ENCODE assay signal across 13 mouse cellular contexts in genomic region chr10:69305600-69305999, GRCm38 (mm10). TPM values are rescaled to one million over a fixed set of nuclear protein-coding genes. Genes with fewer than 3 reads are reported as not detected.
DNase-seq lines count a peak whose midpoint lies in the region; ATAC-seq and TF ChIP-seq lines count a peak whose summit lies in the region.
"Had no signal": no experiment of that assay in that cellular context is flagged by ENCODE, and none has a peak within 500 bp of the region (broad histone marks: within the 10 kb centered on the region; RNA-seq: fewer than 3 reads in every experiment).

No protein-coding gene starts in this region.

- peak; percentile 73 for ATAC-seq in intestine, postnatal 0 days
- peak; percentile 64 for ATAC-seq in liver, embryonic 14.5 days (ENCODE audit: insufficient read depth)
- no peak for ATAC-seq in midbrain, embryonic 16.5 days
- ATAC-seq: forebrain, postnatal 0 days had no signal

- H3K36me3 ChIP-seq in intestine, postnatal 0 days (ENCODE audit: control insufficient read depth, insufficient read depth), result no peaks in the 10 kb centered on the region
- no peaks in the 10 kb centered on the region for H3K36me3 ChIP-seq in liver, embryonic 14.5 days (replicated peaks; ENCODE audit: control insufficient read depth, insufficient read depth, low read depth)
- no peaks in the 10 kb centered on the region for H3K36me3 ChIP-seq in midbrain, embryonic 16.5 days (ENCODE audit: control insufficient read depth, insufficient read depth, low read length)
- H3K36me3 ChIP-seq: hindbrain, embryonic 13.5 days had no signal

- peak; percentile 18 for DNase-seq in embryo, embryonic 10.5 days (ENCODE audit: low spot score)
- no peak for DNase-seq in embryo, embryonic 11 days
- peak; percentile 60 for DNase-seq in kidney, postnatal 10 days
- peak in 2 of 3 experiments; percentile 23 to 35 for DNase-seq in liver, embryonic 14.5 days (ENCODE audit: low read depth in 3 of 3, low spot score in 3 of 3)
- DNase-seq in ovary, postnatal 36 days (ENCODE audit: low spot score), result no peak
- DNase-seq in gastrocnemius, adult 8-10 months (ENCODE audit: low spot score in 2 of 2), result no peak
- DNase-seq: cerebellum, adult 11 months; forebrain, postnatal 0 days had no signal

- H3K9me3 ChIP-seq in intestine, postnatal 0 days (ENCODE audit: control insufficient read depth), result no peaks in the 10 kb centered on the region
- no peaks in the 10 kb centered on the region for H3K9me3 ChIP-seq in liver, embryonic 14.5 days (ENCODE audit: control insufficient read depth, low read length)
- H3K9me3 ChIP-seq in midbrain, embryonic 16.5 days (replicated peaks; ENCODE audit: control insufficient read depth, low read length, poor library complexity, severe bottlenecking), result no peaks in the 10 kb centered on the region
- H3K9me3 ChIP-seq: hindbrain, embryonic 13.5 days; megakaryocyte, embryonic 14.5 days had no signal

- H3K4me2 ChIP-seq in intestine, postnatal 0 days (replicated peaks; ENCODE audit: low read depth), result peak overlapping the region; percentile 49
- H3K4me2 ChIP-seq in liver, embryonic 14.5 days (ENCODE audit: low read depth), result peak overlapping the region; percentile 31
- H3K4me2 ChIP-seq in midbrain, embryonic 16.5 days (ENCODE audit: low read length), result no peak overlapping the region
- H3K4me2 ChIP-seq: hindbrain, embryonic 13.5 days had no signal

- TF ChIP-seq EP300 in liver, embryonic 14.5 days (IDR thresholded peaks at IDR 0.05; ENCODE audit: low read depth), result peak; percentile 26; the same call in 1 of the 2 replicates

- H3K4me1 ChIP-seq in intestine, postnatal 0 days (replicated peaks; ENCODE audit: control insufficient read depth, insufficient read depth, low read length), result no peaks in the 10 kb centered on the region; the same call in 1 of the 2 replicates
- H3K4me1 ChIP-seq in liver, embryonic 14.5 days (replicated peaks; ENCODE audit: control insufficient read depth in 2 of 2, insufficient read depth in 2 of 2, low read length in 1 of 2), result peaks cover 0 to 20% of the 10 kb centered on the region in 2 experiments; a peak in 2 of 4 replicates
- H3K4me1 ChIP-seq in midbrain, embryonic 16.5 days (ENCODE audit: control insufficient read depth, insufficient read depth, low read length), result no peaks in the 10 kb centered on the region
- H3K4me1 ChIP-seq: hindbrain, embryonic 13.5 days had no signal

- no peak overlapping the region for H3K4me3 ChIP-seq in intestine, postnatal 0 days (ENCODE audit: low read depth, low read length)
- no peak overlapping the region for H3K4me3 ChIP-seq in liver, embryonic 14.5 days (ENCODE audit: insufficient read depth in 1 of 2, low read depth in 2 of 2, low read length in 2 of 2)
- H3K4me3 ChIP-seq in midbrain, embryonic 16.5 days (ENCODE audit: low read depth, low read length), result no peak overlapping the region
- H3K4me3 ChIP-seq: hindbrain, embryonic 13.5 days; megakaryocyte, embryonic 14.5 days had no signal

- WGBS in intestine, postnatal 0 days, result 26% methylated on average over 7 of the region's 7 CpGs
- 49% methylated on average over 7 of the region's 7 CpGs for WGBS in liver, embryonic 14.5 days (ENCODE audit: insufficient replicate concordance)
- 84% methylated on average over 7 of the region's 7 CpGs for WGBS in midbrain, embryonic 16.5 days

- H3K27ac ChIP-seq in intestine, postnatal 0 days (ENCODE audit: low read depth, low read length), result no peak overlapping the region
- H3K27ac ChIP-seq in liver, embryonic 14.5 days, result no peak overlapping the region
- H3K27ac ChIP-seq in midbrain, embryonic 16.5 days (ENCODE audit: low read length), result no peak overlapping the region
- H3K27ac ChIP-seq: hindbrain, embryonic 13.5 days had no signal

- H3K9ac ChIP-seq in intestine, postnatal 0 days (ENCODE audit: low read depth, low read length), result no peak overlapping the region
- H3K9ac ChIP-seq in liver, embryonic 14.5 days (replicated peaks), result no peak overlapping the region
- H3K9ac ChIP-seq in midbrain, embryonic 16.5 days (ENCODE audit: low read depth, low read length), result no peak overlapping the region
- H3K9ac ChIP-seq: forebrain, postnatal 0 days; hindbrain, embryonic 13.5 days had no signal

- H3K27me3 ChIP-seq in intestine, postnatal 0 days (replicated peaks; ENCODE audit: control insufficient read depth, insufficient read depth, low read length), result no peaks in the 10 kb centered on the region
- no peaks in the 10 kb centered on the region for H3K27me3 ChIP-seq in liver, embryonic 14.5 days (ENCODE audit: control insufficient read depth, insufficient read depth, low read length)
- no peaks in the 10 kb centered on the region for H3K27me3 ChIP-seq in midbrain, embryonic 16.5 days (ENCODE audit: control insufficient read depth, insufficient read depth, low read depth, low read length)
- H3K27me3 ChIP-seq: CH12.LX; hindbrain, embryonic 13.5 days had no signal

- no peak for TF ChIP-seq CTCF in intestine, postnatal 0 days (IDR thresholded peaks at IDR 0.05; ENCODE audit: low read depth)
- no peak for TF ChIP-seq CTCF in liver, embryonic 14.5 days (IDR thresholded peaks at IDR 0.05; ENCODE audit: low read depth)

RNA-seq across cellular contexts. Expression of gene Cdk1, which starts 47.1 kb away (rescaled TPM):
- 100 and 133 TPM in 2 replicates for polyA plus RNA-seq in intestine, postnatal 0 days (2015; fragmentation: Nextera tagmentation; extraction: Ambion mirVana)
- 140 and 273 TPM in 2 replicates for polyA plus RNA-seq in liver, embryonic 14.5 days (2012; rRNA removed)
- polyA plus RNA-seq in liver, embryonic 14.5 days (2014; fragmentation: Nextera tagmentation; extraction: Ambion mirVana), result 353 and 360 TPM in 2 replicates
- 31.9 and 49.3 TPM in 2 replicates for polyA plus RNA-seq in midbrain, embryonic 16.5 days (2015; fragmentation: Nextera tagmentation; extraction: Ambion mirVana)
- total RNA-seq in gastrocnemius, adult 8-10 months (2022), result not detected

Comparison
In these comparisons a context has a peak if more than half of its experiments do, and no peak if none do; other contexts are left out.
1. DNase-seq: peak in embryo, embryonic 10.5 days (single experiment), kidney, postnatal 10 days (single experiment) and liver, embryonic 14.5 days (2 of 3); none in embryo, embryonic 11 days (single experiment), ovary, postnatal 36 days (single experiment) and gastrocnemius, adult 8-10 months (0 of 2).